Mouse (Mus musculus) cerebellum, adult 18-20 months (tissue): Measurements from ENCODE around the gene Sec61b.

Experiments
- DNase-seq, 2 experiments: peaks; one replicate each; pipeline ENCODE4 v3.0.0; 2021

The Sec61b gene

GRCm38 (mm10) chr4:47473968-47474729 lies at the start of gene Sec61b, which contains the start of gene Alg2:
Sec61b (plus strand) TSS chr4:47474658.
Alg2 (minus strand) TSS chr4:47474333.
- peak; percentile 98 for DNase-seq

- DNase-seq: no peak
These were observed 49.1 kb upstream of the Sec61b start for GRCm38 (mm10) chr4:47425247-47425830.

- no peak for DNase-seq
These were observed 46.9 kb upstream of the Sec61b start for GRCm38 (mm10) chr4:47427606-47428005.

DNA sequence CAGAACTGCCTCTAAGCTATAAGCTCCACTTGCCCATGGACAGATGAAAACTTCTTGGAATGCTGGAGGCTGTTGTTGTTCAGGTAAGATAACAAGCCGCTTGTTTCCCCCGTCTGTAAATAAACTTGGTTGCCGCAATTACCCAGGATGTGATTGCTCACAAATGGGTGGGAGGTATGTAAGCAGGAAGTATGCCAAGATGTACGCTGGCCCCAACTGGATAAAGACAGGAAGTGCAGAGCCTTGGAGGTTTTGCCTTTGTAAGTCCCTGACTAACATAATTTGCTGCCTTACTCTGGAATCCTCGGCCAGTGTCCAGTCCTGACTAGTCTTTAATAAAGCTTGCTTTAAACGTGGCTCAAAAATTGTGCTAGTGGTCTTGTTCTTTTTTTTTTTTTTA lies 43.9 kb upstream of the Sec61b start:
- DNase-seq: no peak

DNA sequence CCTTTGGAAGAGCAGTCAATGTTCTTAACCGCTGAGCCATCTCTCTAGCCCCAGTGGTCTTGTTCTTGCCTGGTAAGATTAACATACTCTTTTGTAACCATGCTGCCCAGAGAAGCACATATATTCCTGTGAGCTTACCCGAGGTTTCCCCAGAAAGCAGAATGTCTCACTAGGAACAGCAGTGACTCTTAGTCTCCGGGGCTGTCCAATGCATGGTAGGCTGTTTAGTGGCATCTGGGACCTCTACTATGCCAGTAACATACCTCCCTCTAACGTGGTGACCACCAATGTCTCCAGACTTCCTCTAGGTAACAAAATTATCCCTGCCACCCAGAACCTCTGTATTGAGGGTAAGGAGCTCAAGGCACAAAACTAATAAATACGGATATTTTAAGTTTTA lies 43.4 kb upstream of the Sec61b start:
- DNase-seq: no peak

DNA sequence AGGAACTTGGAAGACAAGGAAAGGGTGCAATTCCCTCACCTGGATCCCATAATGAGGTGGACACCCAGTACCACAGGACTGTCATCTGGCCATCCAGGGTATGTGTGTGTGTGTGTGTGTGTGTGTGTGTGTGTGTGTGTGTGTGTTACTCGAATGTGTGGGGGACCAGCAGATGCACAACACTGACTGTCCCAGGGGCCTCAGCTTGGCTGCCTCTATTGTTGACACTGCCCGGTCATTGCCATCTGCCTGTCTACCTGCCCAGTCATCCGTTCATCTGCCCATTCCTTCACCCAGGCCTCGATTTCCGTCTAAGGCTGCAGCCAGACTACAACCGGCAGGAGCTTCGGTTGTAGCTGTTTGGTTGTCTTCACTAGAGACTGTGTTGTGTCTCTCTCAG lies 41.7 kb upstream of the Sec61b start:
- DNase-seq: no peak

- no peak for DNase-seq
These were observed 39.3 kb upstream of the Sec61b start for GRCm38 (mm10) chr4:47435131-47435530.

DNA sequence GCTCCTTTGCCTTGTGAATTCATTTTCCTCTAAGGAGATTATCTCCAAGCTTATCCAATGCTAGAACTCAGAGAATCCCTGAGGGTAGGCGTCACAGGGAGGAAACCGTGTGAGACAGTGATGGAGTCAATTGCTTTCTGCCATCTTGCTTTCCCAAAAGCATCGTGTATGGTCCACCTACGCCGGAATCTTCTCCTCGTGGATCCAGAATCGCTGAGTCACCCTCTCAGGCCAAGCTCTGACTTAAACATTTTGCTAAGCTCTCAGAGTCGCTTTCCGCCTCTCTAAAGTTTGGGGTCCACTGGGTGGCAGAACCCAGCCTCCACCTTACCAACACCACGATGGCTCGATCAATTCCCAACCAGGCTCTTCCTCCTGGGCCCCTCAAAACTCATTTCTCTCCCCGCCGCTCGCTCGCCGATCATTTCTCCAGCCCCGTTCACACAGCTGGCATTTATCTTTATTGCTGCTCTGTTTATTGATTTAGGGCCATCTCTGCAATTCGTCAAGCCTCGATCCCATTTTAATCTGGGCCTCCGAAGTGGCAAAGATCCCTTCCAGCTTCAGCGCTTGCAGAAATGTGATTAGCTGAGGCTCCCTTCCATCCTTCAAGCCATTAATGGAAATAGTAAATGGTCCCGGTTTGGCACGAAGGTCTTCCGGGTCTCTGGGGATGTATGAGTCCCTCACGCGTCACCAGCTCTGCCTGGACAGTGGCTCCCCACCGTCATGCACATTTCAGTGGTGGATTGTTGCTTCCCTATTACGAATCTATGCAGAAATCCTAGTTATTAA lies 38.7 kb upstream of the Sec61b start:
- no peak for DNase-seq

DNA sequence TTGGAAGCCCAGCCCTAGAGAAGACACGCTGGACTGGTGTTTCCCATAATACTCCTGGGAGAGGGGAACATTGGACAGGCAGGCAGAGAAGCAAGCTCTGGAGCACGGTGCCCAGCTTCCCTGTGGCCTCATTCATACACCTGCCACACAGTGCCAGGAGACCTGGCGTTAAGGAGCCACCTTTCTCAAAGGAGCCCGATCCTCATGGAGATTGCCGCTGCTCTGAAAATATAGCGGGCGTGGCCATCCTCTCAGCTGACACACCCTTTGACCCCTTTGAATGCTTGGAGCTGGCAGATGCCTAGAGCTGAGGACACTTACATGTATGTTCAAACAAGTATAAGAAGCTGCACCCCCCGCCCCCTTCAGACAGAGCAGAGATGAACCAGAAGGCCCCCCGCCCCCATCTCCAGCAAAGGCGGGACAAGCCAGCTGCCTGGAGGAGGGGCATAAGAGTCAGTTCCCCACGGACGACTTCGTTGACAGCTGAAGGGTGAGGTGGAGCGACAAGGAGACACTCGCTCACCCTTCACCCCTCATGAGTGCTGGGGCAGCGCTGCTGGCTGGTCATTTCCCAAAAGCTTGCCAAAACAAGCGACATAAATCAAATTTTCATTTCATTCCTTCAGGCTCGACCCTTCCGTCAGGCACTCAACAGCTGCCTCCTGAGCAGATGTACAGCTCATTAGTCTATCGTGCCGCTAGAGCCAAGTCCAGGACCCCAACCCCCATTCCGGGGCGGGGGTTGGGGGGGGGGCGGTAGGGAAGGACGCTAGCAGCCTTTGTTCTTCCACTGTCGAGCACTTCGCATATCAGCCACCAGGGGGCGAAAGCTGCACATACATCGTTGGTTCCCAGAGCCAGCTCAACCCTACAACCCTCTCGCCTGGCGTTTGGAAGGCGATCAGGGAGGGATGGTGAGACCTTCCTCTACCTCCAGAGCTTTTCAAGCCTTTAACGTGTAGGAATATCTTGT lies 36.8 kb upstream of the Sec61b start:
- peak; percentile 91 for DNase-seq

DNA sequence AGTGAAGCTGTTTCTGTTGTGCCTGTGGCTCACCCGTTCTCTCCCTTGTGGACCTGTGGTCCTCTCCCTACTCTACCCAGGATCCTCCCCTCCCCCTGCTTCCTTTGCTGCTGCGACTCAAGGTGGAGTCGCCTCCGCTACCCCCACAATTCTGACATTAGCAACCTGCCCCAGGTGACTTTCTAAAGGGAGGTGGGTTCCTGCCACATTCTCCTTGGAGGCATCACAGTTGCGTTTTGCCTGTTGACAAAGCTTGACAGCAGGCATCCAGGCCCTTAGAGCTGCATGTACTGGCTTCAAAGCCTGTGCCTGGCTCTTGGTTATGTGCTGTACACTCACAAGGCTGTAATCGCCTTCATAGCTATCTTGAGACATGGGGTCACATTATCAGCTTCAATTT lies 35.5 kb upstream of the Sec61b start:
- DNase-seq: no peak

GRCm38 (mm10) chr4:47440951-47441350 lies 33.5 kb upstream of the Sec61b start:
- no peak for DNase-seq

DNA sequence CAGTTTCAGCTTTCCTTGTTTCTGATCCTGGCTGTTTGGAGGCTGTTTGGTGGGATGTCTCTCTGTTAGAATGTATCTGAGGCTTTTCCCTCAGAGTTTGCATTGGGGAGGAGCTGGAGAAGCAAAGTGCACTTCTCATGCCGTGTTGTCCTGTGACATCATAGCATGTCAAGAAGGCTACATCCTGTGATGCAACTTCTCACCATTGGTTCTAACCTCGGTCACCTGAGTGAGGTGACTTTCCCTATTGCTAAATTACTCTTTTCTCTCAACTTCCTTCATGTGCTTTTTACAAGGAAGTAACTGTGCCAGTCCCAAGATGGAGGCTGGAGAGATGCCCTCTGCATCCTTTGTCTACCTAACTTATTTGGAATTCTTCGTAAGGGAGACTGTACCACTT lies 25.9 kb upstream of the Sec61b start:
- DNase-seq: no peak

- no peak for DNase-seq
These were observed 25.3 kb upstream of the Sec61b start for GRCm38 (mm10) chr4:47449116-47449515.

GRCm38 (mm10) chr4:47449586-47450522 lies 24.6 kb upstream of the Sec61b start:
- DNase-seq: no peak

DNA sequence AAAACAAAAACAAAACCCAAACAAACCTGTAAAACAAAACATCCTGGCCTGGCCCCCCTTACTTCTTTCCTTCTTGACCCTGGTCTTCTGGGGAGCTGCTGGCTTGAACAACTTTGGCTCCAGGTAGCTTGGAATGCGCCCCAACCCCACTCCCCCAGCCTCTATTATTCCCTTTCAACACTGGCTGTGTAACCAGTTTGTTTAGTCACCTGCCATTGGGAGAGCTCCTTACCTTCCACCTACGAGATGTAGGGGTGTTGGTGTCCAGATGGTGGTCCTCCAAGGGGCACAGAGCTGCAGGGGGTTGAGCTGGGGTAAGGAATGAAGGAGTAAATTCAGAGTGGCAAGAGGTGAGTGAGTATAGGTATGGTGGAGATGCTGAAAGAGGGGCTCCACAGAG lies 7.3 kb upstream of the Sec61b start:
- no peak for DNase-seq

DNA sequence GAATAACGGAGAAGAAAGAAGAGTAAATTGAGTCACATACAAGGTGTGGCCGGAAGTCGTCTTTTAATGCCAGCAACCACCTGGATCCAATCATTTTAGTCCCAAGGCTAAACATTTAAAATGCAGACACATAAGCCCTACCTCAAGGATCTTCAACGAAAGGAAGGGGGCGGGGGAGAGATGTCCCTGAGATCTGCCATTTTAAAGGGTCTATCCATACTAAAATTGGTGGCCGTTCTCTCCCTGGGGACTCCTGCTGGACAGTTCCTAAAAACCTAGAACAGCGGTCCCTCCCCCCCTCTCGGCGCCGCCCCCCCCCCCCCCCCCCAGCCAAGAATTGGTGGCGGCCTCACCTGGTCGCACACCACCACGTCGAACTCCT lies 881 bp upstream of the Sec61b start:
- no peak for DNase-seq

DNA sequence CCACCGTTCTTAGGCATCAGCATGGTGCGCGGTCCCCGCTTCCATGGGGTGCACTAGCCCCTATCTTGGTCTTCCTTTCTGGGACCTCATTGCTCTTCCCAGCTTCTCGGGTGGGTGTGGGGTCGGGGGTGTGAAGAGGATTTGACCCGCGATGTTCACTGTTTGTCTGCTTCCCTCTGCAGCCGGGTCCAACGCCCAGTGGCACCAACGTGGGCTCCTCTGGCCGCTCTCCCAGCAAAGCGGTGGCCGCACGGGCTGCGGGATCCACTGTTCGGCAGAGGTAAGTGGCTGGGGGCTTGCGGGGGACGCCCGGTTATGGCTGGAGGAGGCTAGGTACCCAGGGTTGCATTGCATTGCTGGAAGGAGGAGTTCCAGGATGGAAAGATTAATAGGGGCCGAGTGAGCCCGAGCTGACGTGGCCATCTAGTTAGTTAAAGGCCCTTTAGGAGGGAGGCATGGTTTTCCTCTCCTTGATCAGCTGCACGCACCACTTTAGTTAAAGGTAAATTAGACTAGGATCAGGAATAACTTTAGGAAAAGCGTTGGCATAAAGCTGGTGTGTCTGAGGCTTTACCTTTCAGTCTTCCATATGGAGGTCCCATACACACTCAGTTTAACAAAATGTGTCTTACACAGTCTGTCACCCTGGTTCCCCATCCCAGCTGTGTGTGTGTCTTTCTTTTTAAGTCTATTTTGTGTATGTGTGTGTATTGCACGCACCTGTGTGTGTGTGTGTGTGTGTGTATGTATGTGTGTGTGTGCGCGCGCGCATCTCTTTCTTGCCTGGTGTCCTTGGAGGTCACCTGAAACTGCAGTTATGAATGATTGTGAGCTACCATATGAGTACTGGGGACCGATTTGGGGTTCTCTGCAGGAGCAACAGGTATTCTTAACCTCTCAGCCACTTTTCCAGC lies 529 bp downstream of the Sec61b start:
- no peak for DNase-seq

DNA sequence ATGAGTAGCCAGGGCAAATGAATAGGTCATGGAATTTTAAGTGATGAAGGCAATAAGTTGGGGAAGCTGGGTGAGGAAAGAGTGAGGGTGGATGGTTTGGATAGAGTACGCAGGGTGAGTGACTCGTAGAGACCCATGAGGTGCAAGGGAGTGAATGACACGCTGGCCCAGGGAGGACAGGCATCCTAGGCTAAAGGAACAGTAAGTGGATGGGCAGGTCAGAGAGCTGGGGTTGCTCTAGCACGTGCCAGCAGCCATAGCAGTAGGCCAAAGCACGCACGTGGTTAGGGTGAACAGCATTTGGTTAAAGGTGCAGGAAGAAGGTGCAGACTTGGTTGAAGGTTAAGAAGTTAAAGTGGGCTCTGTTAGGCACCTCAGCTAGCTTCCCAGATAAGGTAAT lies 3.1 kb downstream of the Sec61b start:
- DNase-seq: no peak

GRCm38 (mm10) chr4:47480095-47480494 lies 5.6 kb downstream of the Sec61b start:
- DNase-seq: no peak

GRCm38 (mm10) chr4:47480576-47480975 lies 6.1 kb downstream of the Sec61b start:
- DNase-seq: no peak
